9 mouse cellular contexts compared by ENCODE assay signal in the genomic region with DNA sequence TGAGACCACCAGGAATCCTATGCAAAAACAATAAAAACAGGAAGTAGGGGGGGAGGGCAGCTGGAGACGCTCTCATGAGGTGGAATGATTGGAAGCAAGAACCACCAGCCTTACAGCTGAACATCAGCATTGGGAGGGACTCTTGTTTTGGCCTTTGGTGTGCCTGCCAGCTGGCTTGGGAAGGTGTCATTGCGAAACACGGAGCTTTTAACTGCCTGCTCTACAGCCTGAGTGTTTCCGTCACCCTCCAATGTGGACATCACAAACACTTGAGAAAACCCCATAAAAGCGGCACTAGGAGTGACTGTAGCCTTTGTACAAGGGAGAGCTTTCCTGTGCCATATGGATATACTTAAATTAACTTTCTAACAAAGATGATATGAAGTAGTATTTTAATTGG. TPM values are rescaled to one million over a fixed set of nuclear protein-coding genes. Genes with fewer than 3 reads are reported as not detected.
A peak's percentile ranks its signal among the peaks of the same experiment; 100 is the strongest.
DNase-seq lines count a peak whose midpoint lies in the region; ATAC-seq lines count a peak whose summit lies in the region.
"Had no signal": no experiment of that assay in that cellular context is flagged by ENCODE, and none has a peak within 500 bp of the region (broad histone marks: within the 10 kb centered on the region; RNA-seq: fewer than 3 reads in every experiment).

No protein-coding gene starts in this region.

- no peaks in the 10 kb centered on the region for H3K27me3 ChIP-seq in forebrain, embryonic 16.5 days (replicated peaks; ENCODE audit: control insufficient read depth, insufficient read depth, low read length)
- no peaks in the 10 kb centered on the region for H3K27me3 ChIP-seq in embryonic facial prominence, embryonic 10.5 days (replicated peaks; ENCODE audit: low read depth, poor library complexity, severe bottlenecking)
- H3K27me3 ChIP-seq: embryonic facial prominence, embryonic 12.5 days; hindbrain, embryonic 15.5 days had no signal

- no peaks in the 10 kb centered on the region for H3K4me1 ChIP-seq in forebrain, embryonic 16.5 days (replicated peaks; ENCODE audit: control insufficient read depth, insufficient read depth, low read length)
- peaks cover 7% of the 10 kb centered on the region for H3K4me1 ChIP-seq in embryonic facial prominence, embryonic 10.5 days
- H3K4me1 ChIP-seq: hindbrain, embryonic 15.5 days had no signal

- peak; percentile 47 for DNase-seq in 3T3-L1 (ENCODE audit: low read depth, low spot score)
- peak; percentile 26 to 58 for DNase-seq in adrenal gland, adult 18-20 months (ENCODE audit: low spot score in 2 of 2)
- peak; percentile 82 for DNase-seq in heart, adult 8-10 months (ENCODE audit: low spot score)
- peak; percentile 87 for DNase-seq in lung, postnatal 25 days (ENCODE audit: low spot score)
- DNase-seq in embryonic facial prominence, embryonic 10.5 days (ENCODE audit: low spot score), result no peak
- DNase-seq in left cerebral cortex, adult 18-20 months (ENCODE audit: low spot score in 2 of 2), result no peak

- no peak overlapping the region for H3K27ac ChIP-seq in forebrain, embryonic 16.5 days (ENCODE audit: low read length)
- no peak overlapping the region for H3K27ac ChIP-seq in embryonic facial prominence, embryonic 10.5 days (replicated peaks)
- H3K27ac ChIP-seq: embryonic facial prominence, embryonic 12.5 days; hindbrain, embryonic 15.5 days had no signal

- H3K9me3 ChIP-seq in forebrain, embryonic 16.5 days (ENCODE audit: control insufficient read depth, low read length), result no peaks in the 10 kb centered on the region
- no peaks in the 10 kb centered on the region for H3K9me3 ChIP-seq in embryonic facial prominence, embryonic 10.5 days
- H3K9me3 ChIP-seq: embryonic facial prominence, embryonic 12.5 days; hindbrain, embryonic 15.5 days had no signal

- no peak overlapping the region for H3K4me2 ChIP-seq in forebrain, embryonic 16.5 days (ENCODE audit: low read length)
- H3K4me2 ChIP-seq: embryonic facial prominence, embryonic 12.5 days; hindbrain, embryonic 15.5 days had no signal

- no peaks in the 10 kb centered on the region for H3K36me3 ChIP-seq in forebrain, embryonic 16.5 days (ENCODE audit: control insufficient read depth, insufficient read depth)
- no peaks in the 10 kb centered on the region for H3K36me3 ChIP-seq in embryonic facial prominence, embryonic 10.5 days (replicated peaks)
- H3K36me3 ChIP-seq: embryonic facial prominence, embryonic 12.5 days; hindbrain, embryonic 15.5 days had no signal

- no peak overlapping the region for H3K4me3 ChIP-seq in forebrain, embryonic 16.5 days (replicated peaks; ENCODE audit: low read length)
- H3K4me3 ChIP-seq in embryonic facial prominence, embryonic 10.5 days, result no peak overlapping the region
- H3K4me3 ChIP-seq: embryonic facial prominence, embryonic 12.5 days; hindbrain, embryonic 15.5 days had no signal

- 79% methylated on average over 5 of the region's 5 CpGs for WGBS in forebrain, embryonic 16.5 days
- 74% methylated on average over 5 of the region's 5 CpGs for WGBS in embryonic facial prominence, embryonic 10.5 days

- no peak overlapping the region for H3K9ac ChIP-seq in forebrain, embryonic 16.5 days (replicated peaks; ENCODE audit: low read depth, low read length)
- H3K9ac ChIP-seq: embryonic facial prominence, embryonic 12.5 days; hindbrain, embryonic 15.5 days had no signal

- ATAC-seq in forebrain, embryonic 16.5 days, result no peak

RNA-seq across cellular contexts. Expression of a gene that starts 5.4 kb away (rescaled TPM):
- total RNA-seq in adrenal gland, adult 18-20 months (2021), result 10 to 100 TPM; 15.4 to 15.5 TPM
- 10 to 100 TPM in 2 of 4 experiments, 1 to 10 TPM in 2; 5.7 to 12.2 (median 9.4) TPM for total RNA-seq in heart, adult 8-10 months (2022)
- 0.71 and 1.1 TPM in 2 replicates for polyA plus RNA-seq in forebrain, embryonic 16.5 days (2015; fragmentation: Nextera tagmentation; extraction: Ambion mirVana)
- 0.27 and 0.52 TPM in 2 replicates for polyA plus RNA-seq in embryonic facial prominence, embryonic 10.5 days (2016; fragmentation: Nextera tagmentation; extraction: Ambion mirVana)
- 10 to 100 TPM; 41.9 to 54.2 TPM for total RNA-seq in left cerebral cortex, adult 18-20 months (2021)

Comparison
In these comparisons a context has a peak if more than half of its experiments do, and no peak if none do; other contexts are left out.
1. DNase-seq: peak in 3T3-L1 (single experiment), adrenal gland, adult 18-20 months (2 of 2), heart, adult 8-10 months (single experiment) and lung, postnatal 25 days (single experiment); none in embryonic facial prominence, embryonic 10.5 days (single experiment) and left cerebral cortex, adult 18-20 months (0 of 2).